Mouse (Mus musculus): Measurements from ENCODE around the gene Lrmp.

- TF ChIP-seq TAL1 (IDR thresholded peaks at IDR 0.05; ENCODE audit: low read length) (no peak), GATA1 (IDR thresholded peaks at IDR 0.05; ENCODE audit: low read length) (no peak)
Observed at GRCm38 (mm10) chr6:145091998-145092397, 23.5 kb upstream of the Lrmp start.

Data from erythroblast, embryonic 14.5 days (primary cell).